Mouse (Mus musculus): Measurements from ENCODE around the gene Gna11. TPM values are rescaled to one million over a fixed set of nuclear protein-coding genes. Genes with fewer than 3 reads are reported as not detected.

The Gna11 gene
- polyA plus RNA-seq, 1 experiment from 2014 or later: 73.4 TPM

DNA sequence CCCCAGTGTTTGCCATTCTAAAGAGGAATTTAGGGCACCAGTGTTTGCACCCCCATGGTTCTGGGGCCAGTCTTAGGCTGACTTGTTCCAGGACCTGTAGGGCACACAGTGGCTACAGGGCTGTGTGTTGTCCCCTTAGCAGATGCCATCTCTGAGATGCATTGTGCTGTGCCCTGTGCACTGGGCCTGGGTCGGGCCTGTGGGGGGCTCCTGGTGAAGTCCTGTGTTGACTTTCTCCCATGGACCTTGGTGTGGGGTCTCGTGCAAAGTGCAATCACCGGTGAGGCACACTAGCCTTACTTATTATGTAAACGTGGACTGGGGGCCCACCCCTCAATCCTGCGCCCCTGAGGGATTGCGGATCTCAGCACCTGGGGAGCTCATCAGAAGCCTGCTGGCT, 17.4 kb upstream of the Gna11 start:
- WGBS: 83% methylated on average over 6 of the region's 6 CpGs
- Histone ChIP-seq H3K4me3 (peak overlapping the region; percentile 3; the same call in 1 of the 2 replicates), H3K27ac (no peak overlapping the region), H3K4me1 (peaks cover 82% of the 10 kb centered on the region), H3K9me3 (no peaks in the 10 kb centered on the region), H3K36me3 (replicated peaks) (peaks cover 62% of the 10 kb centered on the region), H3K27me3 (ENCODE audit: poor library complexity, severe bottlenecking) (peaks cover 74% of the 10 kb centered on the region)
- DNase-seq (ENCODE audit: extremely low spot score, low spot score): no peak

DNA sequence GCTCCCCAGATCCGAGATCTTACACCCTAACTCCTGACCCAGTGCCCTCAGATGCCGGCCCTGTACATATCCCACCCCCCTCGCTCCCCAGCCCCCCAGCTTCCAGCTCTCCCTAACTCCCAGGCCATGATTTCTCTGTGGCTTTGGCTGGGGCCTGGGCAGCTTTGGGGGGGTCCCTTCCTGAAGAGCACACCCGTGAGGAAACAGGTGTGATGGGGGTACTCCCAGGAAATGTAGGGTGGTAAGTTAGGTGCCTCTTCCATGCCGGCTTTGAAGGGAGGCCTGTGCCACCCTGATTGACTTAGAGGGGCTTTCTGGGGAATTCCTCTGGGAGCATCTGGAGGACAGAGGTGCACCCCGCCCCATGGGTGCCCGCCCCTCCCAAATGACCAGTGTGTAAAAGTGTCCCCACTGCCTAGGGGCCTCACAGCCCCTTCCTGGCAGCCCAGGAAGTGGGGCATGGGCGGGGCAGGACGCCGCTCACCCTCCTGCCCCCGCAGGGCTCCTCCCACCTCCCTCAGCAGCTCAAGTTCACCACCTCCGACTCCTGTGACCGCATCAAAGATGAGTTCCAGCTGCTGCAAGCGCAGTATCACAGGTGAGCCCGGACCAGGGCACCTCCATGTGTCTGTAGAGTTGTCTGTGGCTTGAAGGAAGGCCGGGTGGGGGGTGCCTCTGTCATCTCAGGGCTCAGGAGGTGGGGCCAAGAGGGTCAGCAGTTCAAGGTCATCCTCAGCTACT, 15.9 kb upstream of the Gna11 start:
- Histone ChIP-seq H3K27me3 (ENCODE audit: poor library complexity, severe bottlenecking) (peaks cover 59% of the 10 kb centered on the region), H3K27ac (peak overlapping the region; percentile 99), H3K4me1 (peaks cover 68% of the 10 kb centered on the region), H3K36me3 (replicated peaks) (peaks cover 46% of the 10 kb centered on the region), H3K9me3 (no peaks in the 10 kb centered on the region), H3K4me3 (peak overlapping the region; percentile 95)
- 23% methylated on average over 16 of the region's 16 CpGs for WGBS
- no peak for DNase-seq (ENCODE audit: extremely low spot score, low spot score)

- peaks cover 49% of the 10 kb centered on the region for H3K27me3 ChIP-seq (ENCODE audit: poor library complexity, severe bottlenecking)
- no peaks in the 10 kb centered on the region for H3K9me3 ChIP-seq
- H3K36me3 ChIP-seq (replicated peaks): peaks cover 36% of the 10 kb centered on the region
- 1% methylated on average over 36 of the region's 36 CpGs for WGBS
- DNase-seq (ENCODE audit: extremely low spot score, low spot score): no peak
- H3K4me1 ChIP-seq: peaks cover 58% of the 10 kb centered on the region
- peak overlapping the region; percentile 95 for H3K4me3 ChIP-seq
- H3K27ac ChIP-seq: peak overlapping the region; percentile 99
These were observed 14.9 kb upstream of the Gna11 start for GRCm38 (mm10) chr10:81559627-81560539.

- Histone ChIP-seq H3K4me3 (peak within 1 kb of the TSS; percentile 95), H3K27ac (peak within 1 kb of the TSS; percentile 99), H3K9me3 (no peaks in the 10 kb centered on the region), H3K27me3 (ENCODE audit: poor library complexity, severe bottlenecking) (peaks cover 42% of the 10 kb centered on the region), H3K4me1 (peaks cover 52% of the 10 kb centered on the region), H3K36me3 (replicated peaks) (peaks cover 30% of the 10 kb centered on the region)
- 2% methylated on average over 53 of the region's 53 CpGs for WGBS
- DNase-seq (ENCODE audit: extremely low spot score, low spot score): peak; percentile 54
These were observed 14.2 kb upstream of the Gna11 start, which contains the start of gene Aes for GRCm38 (mm10) chr10:81559163-81559626. Gene Aes, plus strand, starts transcription at chr10:81559488.

- Histone ChIP-seq H3K27ac (no peak overlapping the region), H3K4me1 (peaks cover 34% of the 10 kb centered on the region), H3K36me3 (replicated peaks) (peaks cover 16% of the 10 kb centered on the region), H3K9me3 (peaks cover 4% of the 10 kb centered on the region; the same call in 1 of the 2 replicates), H3K27me3 (ENCODE audit: poor library complexity, severe bottlenecking) (peaks cover 25% of the 10 kb centered on the region), H3K4me3 (no peak overlapping the region)
- no peak for DNase-seq (ENCODE audit: extremely low spot score, low spot score)
- 36% methylated on average over 1 of the region's 1 CpGs for WGBS
These were observed 12.5 kb upstream of the Gna11 start for GRCm38 (mm10) chr10:81557491-81557890.

GRCm38 (mm10) chr10:81556282-81556681, 11.3 kb upstream of the Gna11 start:
- 73% methylated on average over 3 of the region's 3 CpGs for WGBS
- H3K4me1 ChIP-seq: peaks cover 32% of the 10 kb centered on the region
- peaks cover 6% of the 10 kb centered on the region for H3K36me3 ChIP-seq (replicated peaks)
- peaks cover 13% of the 10 kb centered on the region for H3K27me3 ChIP-seq (ENCODE audit: poor library complexity, severe bottlenecking)
- no peak overlapping the region for H3K4me3 ChIP-seq
- H3K9me3 ChIP-seq: peaks cover 4% of the 10 kb centered on the region; the same call in 1 of the 2 replicates
- no peak for DNase-seq (ENCODE audit: extremely low spot score, low spot score)
- H3K27ac ChIP-seq: no peak overlapping the region

GRCm38 (mm10) chr10:81553807-81554755, 9.1 kb upstream of the Gna11 start:
- Histone ChIP-seq H3K27ac (no peak overlapping the region), H3K36me3 (replicated peaks) (no peaks in the 10 kb centered on the region), H3K9me3 (peaks cover 4% of the 10 kb centered on the region; the same call in 1 of the 2 replicates), H3K27me3 (ENCODE audit: poor library complexity, severe bottlenecking) (peaks cover 4% of the 10 kb centered on the region; the same call in 1 of the 2 replicates), H3K4me3 (no peak overlapping the region), H3K4me1 (peaks cover 16% of the 10 kb centered on the region)
- 88% methylated on average over 6 of the region's 6 CpGs for WGBS
- no peak for DNase-seq (ENCODE audit: extremely low spot score, low spot score)

GRCm38 (mm10) chr10:81553232-81553631, 8.2 kb upstream of the Gna11 start:
- 86% methylated on average over 5 of the region's 5 CpGs for WGBS
- peaks cover 12% of the 10 kb centered on the region for H3K4me1 ChIP-seq
- no peak for DNase-seq (ENCODE audit: extremely low spot score, low spot score)
- no peaks in the 10 kb centered on the region for H3K36me3 ChIP-seq (replicated peaks)
- H3K27me3 ChIP-seq (ENCODE audit: poor library complexity, severe bottlenecking): 0 out of 2 replicates have a peak, but pooled peaks cover 6% of the 10 kb centered on the region
- peaks cover 4% of the 10 kb centered on the region; the same call in 1 of the 2 replicates for H3K9me3 ChIP-seq
- H3K27ac ChIP-seq: no peak overlapping the region
- no peak overlapping the region for H3K4me3 ChIP-seq

GRCm38 (mm10) chr10:81551597-81552102, 6.7 kb upstream of the Gna11 start:
- H3K4me1 ChIP-seq: peaks cover 12% of the 10 kb centered on the region
- no peak overlapping the region for H3K27ac ChIP-seq
- 0 out of 2 replicates have a peak, but pooled peaks cover 6% of the 10 kb centered on the region for H3K27me3 ChIP-seq (ENCODE audit: poor library complexity, severe bottlenecking)
- DNase-seq (ENCODE audit: extremely low spot score, low spot score): peak; percentile 69
- H3K4me3 ChIP-seq: peak overlapping the region; percentile 0; the same call in 1 of the 2 replicates
- H3K9me3 ChIP-seq: peaks cover 4% of the 10 kb centered on the region; the same call in 1 of the 2 replicates
- 10% methylated on average over 12 of the region's 12 CpGs for WGBS
- no peaks in the 10 kb centered on the region for H3K36me3 ChIP-seq (replicated peaks)

DNA sequence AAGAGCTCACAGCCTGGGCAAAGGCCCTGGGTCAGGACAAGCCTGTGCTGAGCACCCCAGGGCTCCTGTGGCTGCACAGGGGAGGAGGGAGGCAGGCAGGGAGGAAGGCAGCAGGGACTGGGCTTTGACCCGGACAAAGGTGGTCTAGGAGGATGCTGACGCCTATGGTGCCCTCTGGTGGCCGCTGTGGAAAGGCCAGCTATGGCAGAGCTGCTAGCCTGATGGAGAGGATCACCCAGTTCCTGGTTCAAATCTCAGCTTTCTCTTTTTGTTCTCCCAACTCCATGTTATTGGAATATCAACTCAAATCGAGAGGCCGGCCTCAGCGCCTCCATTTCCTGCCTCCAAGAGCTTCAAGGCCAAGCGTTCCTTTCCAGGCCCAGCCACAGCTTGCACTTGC, 5.3 kb upstream of the Gna11 start:
- WGBS: 13% methylated on average over 7 of the region's 7 CpGs
- no peaks in the 10 kb centered on the region for H3K36me3 ChIP-seq (replicated peaks)
- DNase-seq (ENCODE audit: extremely low spot score, low spot score): peak; percentile 79
- 0 out of 2 replicates have a peak, but pooled peaks cover 6% of the 10 kb centered on the region for H3K27me3 ChIP-seq (ENCODE audit: poor library complexity, severe bottlenecking)
- H3K4me1 ChIP-seq: peaks cover 19% of the 10 kb centered on the region
- no peak overlapping the region for H3K27ac ChIP-seq
- peaks cover 4% of the 10 kb centered on the region; the same call in 1 of the 2 replicates for H3K9me3 ChIP-seq
- no peak overlapping the region for H3K4me3 ChIP-seq

GRCm38 (mm10) chr10:81548944-81549343, 4.0 kb upstream of the Gna11 start:
- Histone ChIP-seq H3K36me3 (replicated peaks) (no peaks in the 10 kb centered on the region), H3K9me3 (peaks cover 4% of the 10 kb centered on the region; the same call in 1 of the 2 replicates), H3K4me3 (no peak overlapping the region), H3K27me3 (ENCODE audit: poor library complexity, severe bottlenecking) (0 out of 2 replicates have a peak, but pooled peaks cover 6% of the 10 kb centered on the region), H3K27ac (no peak overlapping the region), H3K4me1 (peaks cover 28% of the 10 kb centered on the region)
- no peak for DNase-seq (ENCODE audit: extremely low spot score, low spot score)
- WGBS: 71% methylated on average over 5 of the region's 5 CpGs

All from forebrain, embryonic 10.5 days (tissue).